Mouse (Mus musculus) megakaryocyte, embryonic 14.5 days (primary cell): ENCODE data around the gene Gprc5b.

Source experiments
- FLI1 ChIP-seq: IDR thresholded peaks from 2 replicates; pipeline ENCODE4 v1.6.1; 2012; ENCODE audit warnings: low read length, inconsistent platforms, mixed read lengths
- GATA1 ChIP-seq: IDR thresholded peaks from 3 replicates; pipeline ENCODE4 v1.6.1; 2012; ENCODE audit warnings: mixed read lengths, low read length, inconsistent platforms, borderline replicate concordance

- TF ChIP-seq GATA1, result no peak
- no peak for TF ChIP-seq FLI1
Measured at GRCm38 (mm10) chr7:118948677-118949282, 46.2 kb downstream of the Gprc5b start.
